Comparison of ENCODE assay signal across 9 mouse cellular contexts in genomic region chr17:5221041-5221440, GRCm38 (mm10).
DNase-seq lines count a peak whose midpoint lies in the region; ATAC-seq and TF ChIP-seq lines count a peak whose summit lies in the region.
"Had no signal": no experiment of that assay in that cellular context is flagged by ENCODE, and none has a peak within 500 bp of the region (broad histone marks: within the 10 kb centered on the region; RNA-seq: fewer than 3 reads in every experiment).

No protein-coding gene starts in this region.

- H3K9ac ChIP-seq in heart, postnatal 0 days (replicated peaks; ENCODE audit: low read depth, low read length), result no peak overlapping the region
- no peak overlapping the region for H3K9ac ChIP-seq in heart, embryonic 12.5 days
- H3K9ac ChIP-seq in embryonic facial prominence, embryonic 11.5 days (replicated peaks; ENCODE audit: low read length), result no peak overlapping the region

- H3K9me3 ChIP-seq in heart, postnatal 0 days (replicated peaks; ENCODE audit: control insufficient read depth, low read length), result no peaks in the 10 kb centered on the region
- H3K9me3 ChIP-seq in heart, embryonic 12.5 days (replicated peaks), result no peaks in the 10 kb centered on the region
- no peaks in the 10 kb centered on the region for H3K9me3 ChIP-seq in embryonic facial prominence, embryonic 11.5 days (replicated peaks; ENCODE audit: control insufficient read depth, low read length)

- TF ChIP-seq CTCF in heart, postnatal 0 days (IDR thresholded peaks at IDR 0.05; ENCODE audit: low read depth), result no peak

- no peak overlapping the region for H3K4me2 ChIP-seq in heart, postnatal 0 days (ENCODE audit: low read depth, low read length)
- no peak overlapping the region for H3K4me2 ChIP-seq in heart, embryonic 12.5 days
- H3K4me2 ChIP-seq in embryonic facial prominence, embryonic 11.5 days (ENCODE audit: low read depth, low read length), result no peak overlapping the region

- H3K36me3 ChIP-seq in heart, postnatal 0 days (replicated peaks; ENCODE audit: control insufficient read depth, insufficient read depth, low read length), result no peaks in the 10 kb centered on the region
- no peaks in the 10 kb centered on the region for H3K36me3 ChIP-seq in heart, embryonic 12.5 days
- no peaks in the 10 kb centered on the region for H3K36me3 ChIP-seq in embryonic facial prominence, embryonic 11.5 days (replicated peaks; ENCODE audit: control insufficient read depth, insufficient read depth, low read depth, low read length)
- no peaks in the 10 kb centered on the region for H3K36me3 ChIP-seq in macrophage (ENCODE audit: inconsistent target)

- ATAC-seq in heart, postnatal 0 days (ENCODE audit: insufficient read depth, low read depth), result peak; percentile 51; the same call in 1 of the 2 replicates
- no peak for ATAC-seq in heart, embryonic 12.5 days (ENCODE audit: insufficient number of reproducible peaks, low FRiP score)
- ATAC-seq in embryonic facial prominence, embryonic 11.5 days (replicated peaks; ENCODE audit: insufficient number of reproducible peaks, low FRiP score, low TSS enrichment, low read depth), result no peak

- H3K4me1 ChIP-seq in heart, postnatal 0 days (ENCODE audit: control insufficient read depth, insufficient read depth), result peaks cover 27% of the 10 kb centered on the region; the same call in 1 of the 2 replicates
- peaks cover 42% of the 10 kb centered on the region for H3K4me1 ChIP-seq in heart, embryonic 12.5 days (replicated peaks)
- H3K4me1 ChIP-seq in embryonic facial prominence, embryonic 11.5 days (ENCODE audit: control insufficient read depth, insufficient read depth, low read length), result no peaks in the 10 kb centered on the region; the same call in 1 of the 2 replicates

- H3K27me3 ChIP-seq in heart, postnatal 0 days (ENCODE audit: control insufficient read depth, insufficient read depth, low read length), result no peaks in the 10 kb centered on the region
- H3K27me3 ChIP-seq in heart, embryonic 12.5 days (replicated peaks), result no peaks in the 10 kb centered on the region
- no peaks in the 10 kb centered on the region for H3K27me3 ChIP-seq in embryonic facial prominence, embryonic 11.5 days (ENCODE audit: control insufficient read depth, insufficient read depth, low read length)

- 45% methylated on average over 8 of the region's 8 CpGs for WGBS in heart, postnatal 0 days
- WGBS in heart, embryonic 12.5 days, result 70% methylated on average over 8 of the region's 8 CpGs
- 75% methylated on average over 8 of the region's 8 CpGs for WGBS in embryonic facial prominence, embryonic 11.5 days
- WGBS in macrophage (ENCODE audit: missing documents), result 70% methylated on average over 8 of the region's 8 CpGs

- intact Hi-C loops in left cerebral cortex, postnatal 10 days (cut with DNase I), result no loop called here

- no peak overlapping the region for H3K4me3 ChIP-seq in heart, postnatal 0 days (ENCODE audit: low read depth, low read length)
- no peak overlapping the region for H3K4me3 ChIP-seq in heart, embryonic 12.5 days
- no peak overlapping the region for H3K4me3 ChIP-seq in embryonic facial prominence, embryonic 11.5 days (ENCODE audit: low read depth, low read length)
- H3K4me3 ChIP-seq in macrophage (ENCODE audit: inconsistent target), result no peak overlapping the region

- no peak for DNase-seq in heart, postnatal 0 days (ENCODE audit: low spot score)
- DNase-seq in embryonic facial prominence, embryonic 11.5 days (ENCODE audit: low spot score), result no peak
- DNase-seq in kidney, adult 18-20 months, result peak; percentile 61
- DNase-seq in thymus, postnatal 25 days, result no peak
- DNase-seq in left cerebral cortex, postnatal 10 days (ENCODE audit: extremely low spot score in 1 of 2, low spot score in 2 of 2), result no peak
- no peak for DNase-seq in spleen, postnatal 4 days (ENCODE audit: low spot score in 2 of 2)
- DNase-seq: thymus, adult 18-20 months had no signal

- peaks cover 100% of the 10 kb centered on the region for H3K79me2 ChIP-seq in macrophage (ENCODE audit: inconsistent target)

- no peak for TF ChIP-seq EP300 in heart, postnatal 0 days (IDR thresholded peaks at IDR 0.05; ENCODE audit: low read depth)

- H3K27ac ChIP-seq in heart, postnatal 0 days (ENCODE audit: low read depth), result 0 out of 2 replicates have a peak overlapping the region, but pooled peaks have one; percentile 32
- no peak overlapping the region for H3K27ac ChIP-seq in heart, embryonic 12.5 days (ENCODE audit: poor library complexity, severe bottlenecking)
- 0 out of 2 replicates have a peak overlapping the region, but pooled peaks have one; percentile 20 for H3K27ac ChIP-seq in embryonic facial prominence, embryonic 11.5 days (replicated peaks; ENCODE audit: low read depth, low read length)
- H3K27ac ChIP-seq in macrophage, result peak overlapping the region; percentile 41
